Mouse (Mus musculus): ENCODE results near the gene Olfr202. TPM values are rescaled to one million over a fixed set of nuclear protein-coding genes. Genes with fewer than 3 reads are reported as not detected.
"Not testable (repeated sequence)": the region's sequence is repeated elsewhere in the genome, so short reads cannot be mapped to it uniquely, and the experiment has no call there.

Olfr202 gene
- not detected for total RNA-seq (2021)
- long read RNA-seq, experiment 1 = 0 reads
- long read RNA-seq, experiment 2 = 0 reads

DNA sequence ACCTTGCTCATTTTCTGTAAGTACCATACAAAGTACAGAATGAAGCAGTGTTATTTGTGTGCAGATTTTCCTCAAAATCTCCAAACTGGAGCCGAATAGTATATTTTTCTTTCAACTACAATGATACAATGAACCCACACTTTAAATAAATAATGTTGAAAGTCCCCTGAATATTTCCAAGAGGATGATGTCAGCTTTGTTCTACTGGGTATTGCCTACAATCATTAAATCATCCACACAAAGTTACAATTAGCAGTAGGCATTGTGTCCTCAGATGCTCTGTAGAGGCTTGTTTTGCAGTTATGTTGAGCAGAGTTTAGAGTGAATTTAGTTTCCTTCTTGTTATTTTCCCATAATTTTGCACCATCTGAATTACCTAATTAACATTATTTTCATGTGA lies at the start of gene Olfr202:
Olfr202 (minus strand) TSS at position 101 of the 400 bp plus-strand sequence.
- Histone ChIP-seq H3K4me3 (no peak within 1 kb of the TSS), H3K27ac (no peak within 1 kb of the TSS)
- TF ChIP-seq CTCF (conservative IDR thresholded peaks at IDR 0.05) = no peak
- no peak for DNase-seq (ENCODE audit: low spot score in 2 of 2)

DNA sequence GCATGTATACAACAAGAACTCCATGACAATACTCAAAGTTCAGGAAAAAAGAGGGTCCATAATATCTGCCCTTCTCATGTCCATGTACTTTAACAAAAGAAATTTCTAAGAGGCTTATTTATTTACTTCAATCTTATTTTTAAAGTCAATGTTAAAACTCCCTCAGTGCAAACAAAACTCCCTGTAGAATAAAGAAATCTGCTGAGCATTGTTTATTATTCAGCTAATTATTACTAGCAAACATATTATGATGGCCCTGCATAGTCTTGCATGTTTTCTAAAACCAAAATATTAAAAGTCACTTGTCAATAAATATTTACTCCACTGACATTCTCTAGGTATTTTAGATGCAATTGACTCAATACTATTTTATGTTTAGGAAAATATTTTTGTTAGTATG lies 44.4 kb upstream of the Olfr202 start, which contains the start of gene Olfr205:
Olfr205 (minus strand) TSS at position 101 of the 400 bp plus-strand sequence.
- Histone ChIP-seq H3K27ac (no peak within 1 kb of the TSS), H3K4me3 (no peak within 1 kb of the TSS)
- no peak for TF ChIP-seq CTCF (conservative IDR thresholded peaks at IDR 0.05)
- no peak for DNase-seq (ENCODE audit: low spot score in 2 of 2)

DNA sequence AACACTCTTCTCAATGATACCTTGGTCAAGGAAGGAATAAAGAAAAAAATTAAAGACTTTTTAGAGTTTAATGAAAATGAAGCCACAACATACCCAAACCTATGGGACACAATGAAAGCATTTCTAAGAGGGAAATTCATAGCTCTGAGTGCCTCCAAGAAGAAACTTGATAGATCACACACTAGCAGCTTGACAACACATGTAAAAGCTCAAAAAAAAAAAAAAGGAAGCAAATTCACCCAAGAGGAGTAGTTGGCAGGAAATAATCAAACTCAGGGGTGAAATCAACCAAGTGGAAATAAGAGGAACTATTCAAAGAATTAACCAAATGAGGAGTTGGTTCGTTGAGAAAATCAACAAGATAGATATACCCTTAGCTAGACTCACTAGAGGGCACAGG lies 36.7 kb upstream of the Olfr202 start:
- not testable (repeated sequence) for H3K4me3 ChIP-seq; DNase-seq (ENCODE audit: low spot score in 2 of 2); H3K27ac ChIP-seq

DNA sequence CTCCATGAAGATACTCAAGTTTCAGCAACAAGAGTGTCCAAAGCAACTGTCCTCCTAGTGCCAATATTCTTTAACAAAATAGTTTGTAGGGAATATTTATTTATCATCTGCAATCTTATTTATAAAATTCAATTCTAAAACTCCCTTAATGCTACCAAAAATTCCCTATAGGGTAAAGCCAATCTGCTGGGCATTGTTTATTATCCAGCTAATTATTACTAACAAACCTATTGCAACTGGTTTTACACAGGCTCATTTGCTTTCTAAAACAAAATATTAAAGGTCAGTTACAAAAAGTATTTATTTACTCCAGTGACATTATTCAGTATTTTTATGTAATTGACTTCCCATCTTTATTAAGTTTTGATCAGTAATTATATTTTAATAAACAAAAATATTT lies 31.6 kb upstream of the Olfr202 start, which contains the start of gene Olfr204:
Olfr204 (minus strand) TSS at position 101 of the 400 bp plus-strand sequence.
- Histone ChIP-seq H3K27ac (no peak within 1 kb of the TSS), H3K4me3 (no peak within 1 kb of the TSS)
- no peak for TF ChIP-seq CTCF (conservative IDR thresholded peaks at IDR 0.05)
- no peak for DNase-seq (ENCODE audit: low spot score in 2 of 2)

DNA sequence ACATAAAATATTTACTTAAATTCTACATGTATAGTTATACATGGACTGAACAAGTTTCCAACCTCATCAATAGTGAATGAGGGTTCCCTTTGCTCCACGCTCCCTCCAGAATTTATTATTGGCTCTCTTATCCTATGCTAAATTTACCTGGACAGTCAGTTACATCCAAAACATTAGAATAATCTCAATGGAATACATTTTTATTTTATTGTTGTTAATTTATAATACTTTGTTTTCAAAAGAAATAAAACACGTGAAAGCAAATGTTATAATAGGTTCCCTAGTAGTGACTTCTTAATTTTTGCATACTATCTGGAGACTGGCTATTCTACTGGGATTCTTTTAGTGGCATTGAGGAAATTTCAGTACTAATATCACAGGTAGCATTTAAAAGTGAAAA lies 12.0 kb upstream of the Olfr202 start, which contains the start of gene Olfr203:
Olfr203 (plus strand) TSS at position 301 of the 400 bp plus-strand sequence.
- TF ChIP-seq CTCF (conservative IDR thresholded peaks at IDR 0.05) = no peak
- Histone ChIP-seq H3K27ac (no peak within 1 kb of the TSS), H3K4me3 (no peak within 1 kb of the TSS)
- no peak for DNase-seq (ENCODE audit: low spot score in 2 of 2)

DNA sequence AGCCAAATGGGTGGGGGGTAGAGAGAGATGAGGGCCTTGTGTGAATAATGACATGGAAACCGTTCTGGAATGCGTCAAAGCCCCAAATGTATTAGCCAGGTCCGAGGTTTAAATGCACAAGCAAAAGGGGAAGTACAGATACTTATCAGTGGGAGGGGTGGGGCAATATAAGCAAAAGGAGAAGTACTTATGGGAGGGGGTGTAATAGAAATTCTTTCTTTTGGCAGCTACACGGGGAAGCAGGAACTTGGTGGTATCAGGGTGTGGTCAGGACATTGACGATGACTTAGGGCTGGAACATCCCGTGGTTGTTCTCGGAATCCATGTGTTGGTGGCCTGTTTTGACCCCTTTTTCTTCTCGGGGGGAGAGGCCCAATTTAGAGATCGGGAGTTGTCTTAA lies 983 bp upstream of the Olfr202 start:
- DNase-seq (ENCODE audit: low spot score in 2 of 2); H3K27ac ChIP-seq; H3K4me3 ChIP-seq: not testable (repeated sequence)

DNA sequence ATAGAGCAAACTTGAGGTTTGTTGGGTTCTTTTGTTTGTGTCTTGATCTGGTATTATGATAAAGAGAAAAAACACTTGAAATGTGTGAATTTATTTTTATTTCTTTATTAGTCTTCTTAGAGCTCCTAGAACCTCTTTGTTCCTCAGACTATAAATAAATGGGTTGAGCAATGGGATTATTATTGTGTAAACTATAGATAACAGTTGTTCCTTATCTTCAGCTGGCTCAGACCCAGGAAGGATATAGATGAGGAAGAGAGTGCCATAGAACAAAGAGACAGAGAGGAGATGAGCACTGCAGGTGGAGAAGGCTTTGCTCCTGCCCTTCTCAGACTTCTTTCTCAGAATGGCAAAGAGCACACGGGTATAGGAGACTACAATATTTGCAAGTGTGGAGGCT lies 3.1 kb downstream of the Olfr202 start:
- no peak for TF ChIP-seq CTCF (conservative IDR thresholded peaks at IDR 0.05)
- Histone ChIP-seq H3K4me3 (no peak overlapping the region), H3K27ac (no peak overlapping the region)
- no peak for DNase-seq (ENCODE audit: low spot score in 2 of 2)

DNA sequence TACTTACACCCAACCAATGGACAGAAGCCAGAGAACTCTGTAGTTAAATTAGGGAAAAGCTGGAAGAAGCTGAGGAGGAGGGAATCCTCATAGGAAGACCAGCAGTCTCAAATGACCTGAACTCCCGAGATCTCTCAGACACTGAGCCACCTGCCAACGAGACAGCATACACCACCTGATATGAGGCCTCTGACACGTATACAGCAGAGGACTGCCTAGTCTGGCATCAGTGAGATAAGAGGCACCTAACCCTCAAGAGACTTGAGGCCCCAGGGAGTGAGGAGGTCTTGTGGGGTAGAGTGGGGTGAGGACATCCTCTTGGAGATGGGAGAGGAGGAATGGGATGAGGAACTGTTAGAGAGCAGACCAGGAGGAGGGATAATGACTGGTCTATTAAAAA lies 6.1 kb downstream of the Olfr202 start:
- Histone ChIP-seq H3K4me3 (no peak overlapping the region), H3K27ac (no peak overlapping the region)
- no peak for DNase-seq (ENCODE audit: low spot score in 2 of 2)
- TF ChIP-seq CTCF (conservative IDR thresholded peaks at IDR 0.05) = no peak

DNA sequence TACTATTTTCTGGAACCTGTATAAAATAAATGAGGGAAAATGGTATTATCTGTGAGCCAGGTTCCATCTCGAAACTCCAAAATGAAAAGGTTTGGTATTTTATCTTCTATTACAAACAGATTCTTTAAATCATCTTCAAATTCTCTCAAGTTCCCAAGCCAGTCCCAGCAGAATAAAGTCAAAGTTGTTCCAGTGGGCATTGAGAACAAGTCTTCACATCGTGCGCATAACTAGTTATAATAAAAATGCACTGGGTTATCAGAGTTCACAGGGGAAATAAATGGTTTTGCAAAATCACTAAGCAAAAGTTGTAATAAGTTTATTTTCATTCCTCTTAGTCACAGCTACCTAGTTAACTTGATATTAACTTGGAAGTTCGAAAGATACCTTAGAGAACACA lies 14.1 kb downstream of the Olfr202 start, which contains the start of gene Olfr201:
Olfr201 (minus strand) TSS at position 101 of the 400 bp plus-strand sequence.
- H3K4me3 ChIP-seq; DNase-seq (ENCODE audit: low spot score in 2 of 2); H3K27ac ChIP-seq: not testable (repeated sequence)

DNA sequence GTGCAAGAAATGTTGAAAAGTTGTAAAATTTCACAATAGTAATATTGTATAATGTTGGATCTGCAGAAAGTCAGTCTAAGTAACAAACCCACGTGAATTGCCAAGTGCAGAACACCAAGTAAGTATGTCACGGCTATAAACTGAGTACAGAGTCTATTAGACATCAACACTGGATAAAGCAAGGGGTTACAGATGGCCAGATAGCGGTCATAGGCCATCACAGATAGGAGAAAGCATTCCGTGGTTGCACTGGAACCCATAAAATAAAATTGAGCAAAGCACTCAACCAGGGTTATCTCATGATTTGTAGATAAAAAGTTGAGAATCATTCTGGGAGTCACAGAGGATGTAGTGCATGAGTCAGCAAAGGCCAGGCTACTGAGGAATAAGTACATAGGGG lies 17.5 kb downstream of the Olfr202 start:
- not testable (repeated sequence) for H3K27ac ChIP-seq; H3K4me3 ChIP-seq; DNase-seq (ENCODE audit: low spot score in 2 of 2)

DNA sequence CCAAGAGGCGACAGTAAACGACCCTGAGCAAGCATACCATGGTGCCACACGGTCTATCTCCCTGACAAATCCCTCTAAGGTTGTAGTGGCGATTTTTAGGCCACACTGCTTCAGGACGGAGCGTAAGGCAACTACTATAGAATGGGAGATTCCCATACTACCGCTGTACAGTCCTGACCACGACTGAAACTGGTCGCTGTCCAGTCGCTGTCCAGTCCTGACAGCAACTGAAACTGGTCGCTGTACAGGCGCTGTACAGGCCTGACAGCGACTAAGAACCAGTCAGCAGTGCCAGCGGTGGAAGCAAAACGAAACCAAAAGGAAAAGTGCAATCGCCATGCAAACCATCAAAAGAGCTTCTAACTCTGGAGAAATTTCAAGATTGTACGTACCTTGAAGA lies 36.9 kb downstream of the Olfr202 start:
- no peak for TF ChIP-seq CTCF (conservative IDR thresholded peaks at IDR 0.05)
- no peak overlapping the region for H3K27ac ChIP-seq
- DNase-seq (ENCODE audit: low spot score in 2 of 2) = no peak
- no peak overlapping the region for H3K4me3 ChIP-seq

Other genes starting within 250 kb of the Olfr202 start
- gene Olfr187, start 247.0 kb downstream of the Olfr202 start, total RNA-seq (2021) = not detected
- gene Olfr190, start 208.8 kb downstream of the Olfr202 start, total RNA-seq (2021) = not detected
- gene Olfr191, start 197.0 kb downstream of the Olfr202 start, total RNA-seq (2021) = not detected
- not detected for gene Olfr193, start 174.9 kb downstream of the Olfr202 start, total RNA-seq (2021)
- not detected for gene Olfr194, start 165.7 kb downstream of the Olfr202 start, total RNA-seq (2021)
- gene Olfr195, start 139.7 kb downstream of the Olfr202 start, total RNA-seq (2021) = not detected
- not detected for gene Olfr196, start 116.3 kb downstream of the Olfr202 start, total RNA-seq (2021)
- gene Olfr198, start 83.3 kb downstream of the Olfr202 start, total RNA-seq (2021) = not detected
- not detected for gene Olfr199, start 67.0 kb downstream of the Olfr202 start, total RNA-seq (2021)
- gene Olfr201, start 14.2 kb downstream of the Olfr202 start, total RNA-seq (2021) = not detected
- not detected for gene Olfr203, start 12.1 kb upstream of the Olfr202 start, total RNA-seq (2021)
- not detected for gene Olfr204, start 31.5 kb upstream of the Olfr202 start, total RNA-seq (2021)
- gene Olfr205, start 44.3 kb upstream of the Olfr202 start, total RNA-seq (2021) = not detected
- not detected for gene Olfr206, start 62.5 kb upstream of the Olfr202 start, total RNA-seq (2021)
- not detected for gene Olfr209, start 77.2 kb upstream of the Olfr202 start, total RNA-seq (2021)
- not detected for gene Gabrr3, start 120.5 kb upstream of the Olfr202 start, total RNA-seq (2021)
- 10 to 100 TPM; 13.8 to 17.2 TPM for gene Riox2, start 185.0 kb upstream of the Olfr202 start, total RNA-seq (2021)

All from layer of hippocampus, adult 2 months (tissue).